Mouse (Mus musculus): ENCODE measurements at regions not wholly inside any gene's neighbourhood (a gene's known extent, or its start where the extent isn't known, plus 50 kb on each side); places are given as distances from the start of the nearest gene placed in this dataset.
"Not testable (repeated sequence)": the region's sequence is repeated elsewhere in the genome, so short reads cannot be mapped to it uniquely, and the experiment has no call there.

DNA sequence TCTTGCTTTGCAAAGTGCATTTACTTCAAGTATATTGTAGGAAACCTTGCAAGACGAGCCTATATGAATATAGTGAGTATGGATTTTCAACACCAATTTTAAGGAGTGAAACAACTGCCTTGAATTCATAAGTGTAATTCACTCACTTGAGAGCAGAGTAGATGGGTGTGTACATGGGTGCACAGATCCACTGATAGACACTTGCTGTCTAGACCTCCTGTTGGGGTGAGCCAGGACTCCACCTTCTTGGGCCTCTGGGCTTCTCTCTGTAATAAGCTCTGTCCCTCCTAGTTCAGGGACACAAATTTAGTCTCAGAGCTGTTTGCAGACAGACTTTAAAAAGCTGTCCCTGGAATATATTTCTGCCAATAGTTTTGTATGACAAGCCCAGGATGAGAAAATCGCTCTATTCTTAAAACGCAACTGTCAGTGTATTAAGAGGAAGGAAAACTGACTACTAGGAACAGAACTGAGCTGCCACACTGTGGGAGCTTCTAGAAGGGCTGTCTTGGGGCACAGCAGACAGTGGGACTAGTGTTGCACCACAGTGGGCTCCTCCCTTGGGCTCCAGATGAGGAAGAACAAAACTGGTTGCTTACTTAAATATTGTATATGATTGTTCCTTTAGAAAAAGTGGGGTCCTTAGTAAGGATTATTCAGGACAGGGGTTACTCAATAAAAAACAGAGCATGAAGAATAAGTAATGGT is 395.7 kb upstream of the Id2 start:
- no peaks in the 10 kb centered on the region for H3K36me3 ChIP-seq (ENCODE audit: insufficient read depth, low read length)
- TF ChIP-seq CTCF (IDR thresholded peaks at IDR 0.05; ENCODE audit: low read depth) = no peak
- H3K9ac ChIP-seq (replicated peaks; ENCODE audit: low read length) = no peak overlapping the region
- no peak overlapping the region for H3K4me2 ChIP-seq (ENCODE audit: low read depth, low read length)
- no peaks in the 10 kb centered on the region for H3K27me3 ChIP-seq (ENCODE audit: insufficient read depth, low read length)
- no peak overlapping the region for H3K4me3 ChIP-seq (ENCODE audit: low read length)
- H3K4me1 ChIP-seq (ENCODE audit: insufficient read depth, low read length) = no peaks in the 10 kb centered on the region
- no peak for DNase-seq (ENCODE audit: low spot score)
- WGBS = 85% methylated on average over 3 of the region's 3 CpGs
- no peak for ATAC-seq
- no peaks in the 10 kb centered on the region for H3K9me3 ChIP-seq (ENCODE audit: low read length)
- H3K27ac ChIP-seq = no peak overlapping the region

DNA sequence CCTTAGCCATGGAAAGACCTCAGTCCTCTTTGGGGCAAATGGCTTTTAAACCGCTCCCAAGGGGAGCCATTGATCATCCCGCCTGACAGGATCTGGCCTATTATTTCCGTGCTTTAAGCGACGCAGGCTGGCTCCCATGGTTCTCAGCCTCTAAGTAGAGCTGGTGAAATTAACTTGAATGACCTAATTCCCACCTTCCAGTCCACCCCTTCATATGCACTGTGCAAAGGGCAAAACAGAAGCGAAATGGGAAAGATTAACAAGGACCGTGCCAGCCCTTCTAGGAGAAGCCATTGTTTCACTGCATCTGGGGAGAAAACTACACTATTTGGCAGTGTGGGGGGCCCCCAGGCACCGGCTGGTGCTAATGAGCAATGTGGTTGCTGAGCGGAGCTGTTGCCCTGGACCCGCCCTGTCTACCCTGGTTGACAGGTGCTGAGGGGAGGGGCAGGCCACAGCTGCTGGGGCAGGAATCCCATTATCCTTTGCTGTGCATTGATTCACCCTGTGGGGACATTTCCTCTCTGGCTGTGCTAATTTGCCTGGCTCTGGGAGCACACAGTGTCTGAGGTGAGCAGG is 378.3 kb upstream of the Id2 start:
- peak; percentile 63 for DNase-seq (ENCODE audit: low spot score)
- 9% methylated on average over 10 of the region's 10 CpGs for WGBS
- Histone ChIP-seq H3K27ac (peak overlapping the region; percentile 22; the same call in 1 of the 2 replicates), H3K4me1 (ENCODE audit: insufficient read depth, low read length) (peaks cover 6% of the 10 kb centered on the region), H3K9ac (replicated peaks; ENCODE audit: low read length) (no peak overlapping the region), H3K9me3 (ENCODE audit: low read length) (no peaks in the 10 kb centered on the region), H3K36me3 (ENCODE audit: insufficient read depth, low read length) (no peaks in the 10 kb centered on the region), H3K4me3 (ENCODE audit: low read length) (no peak overlapping the region), H3K27me3 (ENCODE audit: insufficient read depth, low read length) (no peaks in the 10 kb centered on the region), H3K4me2 (ENCODE audit: low read depth, low read length) (0 out of 2 replicates have a peak overlapping the region, but pooled peaks have one; percentile 3)
- peak; percentile 86 for ATAC-seq
- TF ChIP-seq CTCF (IDR thresholded peaks at IDR 0.05; ENCODE audit: low read depth) = no peak

DNA sequence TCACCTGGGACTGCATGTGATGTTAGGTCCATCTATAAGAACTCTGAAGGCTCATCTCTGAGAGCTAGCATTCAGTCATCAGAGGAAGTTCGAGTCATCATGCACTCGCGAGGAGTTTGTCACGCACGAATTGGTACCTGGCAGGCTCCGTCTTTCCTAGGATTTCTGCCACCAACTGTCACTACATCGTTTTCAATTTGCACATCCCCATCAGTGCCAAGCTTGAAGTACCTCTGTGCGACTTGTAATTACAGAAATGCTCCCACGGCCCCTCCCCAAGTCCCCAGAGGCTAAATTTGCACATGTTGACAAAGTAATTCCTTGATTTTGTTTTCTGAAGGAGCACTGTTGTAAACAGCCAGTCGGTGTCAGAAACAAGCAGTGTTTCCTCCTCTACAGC is 372.2 kb upstream of the Id2 start:
- Histone ChIP-seq H3K27ac (no peak overlapping the region), H3K9me3 (ENCODE audit: low read length) (no peaks in the 10 kb centered on the region), H3K4me2 (ENCODE audit: low read depth, low read length) (no peak overlapping the region), H3K36me3 (ENCODE audit: insufficient read depth, low read length) (no peaks in the 10 kb centered on the region), H3K27me3 (ENCODE audit: insufficient read depth, low read length) (no peaks in the 10 kb centered on the region), H3K4me1 (ENCODE audit: insufficient read depth, low read length) (no peaks in the 10 kb centered on the region), H3K9ac (replicated peaks; ENCODE audit: low read length) (no peak overlapping the region), H3K4me3 (ENCODE audit: low read length) (no peak overlapping the region)
- TF ChIP-seq CTCF (IDR thresholded peaks at IDR 0.05; ENCODE audit: low read depth) = no peak
- DNase-seq (ENCODE audit: low spot score) (peak; percentile 64), ATAC-seq (0 out of 2 replicates have a peak, but pooled peaks have one; percentile 27)
- 47% methylated on average over 10 of the region's 10 CpGs for WGBS

DNA sequence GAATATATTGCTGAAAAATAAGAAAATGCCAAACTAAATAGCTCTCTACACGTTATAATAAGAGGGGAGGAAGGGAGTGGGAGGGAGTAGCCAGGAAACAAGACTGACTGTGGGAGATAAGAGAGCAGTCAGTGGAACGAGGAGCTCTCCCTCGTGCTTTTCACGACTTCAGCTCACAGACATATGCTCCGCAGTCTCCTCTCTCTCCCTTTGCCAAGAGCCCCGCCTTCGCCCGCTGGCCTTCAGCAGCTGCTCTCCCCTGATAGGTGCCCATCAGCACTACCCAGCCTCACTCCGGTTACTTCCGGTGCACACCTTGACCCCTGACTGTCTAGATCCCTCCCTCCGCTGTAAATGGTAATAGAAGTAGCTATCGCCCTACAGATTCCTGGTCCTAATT is 370.8 kb upstream of the Id2 start:
- TF ChIP-seq CTCF (IDR thresholded peaks at IDR 0.05; ENCODE audit: low read depth) = no peak
- Histone ChIP-seq H3K4me2 (ENCODE audit: low read depth, low read length) (no peak overlapping the region), H3K27me3 (ENCODE audit: insufficient read depth, low read length) (no peaks in the 10 kb centered on the region), H3K9ac (replicated peaks; ENCODE audit: low read length) (no peak overlapping the region), H3K36me3 (ENCODE audit: insufficient read depth, low read length) (no peaks in the 10 kb centered on the region), H3K9me3 (ENCODE audit: low read length) (no peaks in the 10 kb centered on the region), H3K27ac (no peak overlapping the region), H3K4me3 (ENCODE audit: low read length) (no peak overlapping the region), H3K4me1 (ENCODE audit: insufficient read depth, low read length) (no peaks in the 10 kb centered on the region)
- 61% methylated on average over 12 of the region's 12 CpGs for WGBS
- DNase-seq (ENCODE audit: low spot score) = peak; percentile 30
- no peak for ATAC-seq

DNA sequence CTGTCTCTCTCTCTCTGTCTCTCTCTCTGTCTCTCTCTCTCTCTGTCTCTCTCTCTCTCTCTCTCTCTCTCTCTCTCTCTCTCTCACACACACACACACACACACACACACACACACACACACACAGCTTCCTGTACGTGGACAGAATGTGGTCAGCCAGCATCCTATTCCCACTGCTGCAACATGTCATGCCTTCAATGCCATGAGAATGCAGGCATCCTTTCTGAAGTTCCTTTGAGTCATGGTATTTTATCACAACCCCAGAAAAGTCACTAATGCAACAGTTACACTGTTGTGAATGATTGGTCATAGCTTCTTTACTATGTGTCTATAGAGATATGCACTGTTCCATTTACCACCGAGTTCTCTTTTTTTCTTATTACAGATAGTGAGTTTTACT is 365.8 kb upstream of the Id2 start:
- H3K4me1 ChIP-seq (ENCODE audit: insufficient read depth, low read length); H3K4me2 ChIP-seq (ENCODE audit: low read depth, low read length); H3K36me3 ChIP-seq (ENCODE audit: insufficient read depth, low read length); ATAC-seq; H3K27me3 ChIP-seq (ENCODE audit: insufficient read depth, low read length); DNase-seq (ENCODE audit: low spot score); H3K27ac ChIP-seq; H3K9ac ChIP-seq (replicated peaks; ENCODE audit: low read length); H3K4me3 ChIP-seq (ENCODE audit: low read length); H3K9me3 ChIP-seq (ENCODE audit: low read length): not testable (repeated sequence)
- 82% methylated on average over 2 of the region's 2 CpGs for WGBS

- H3K27me3 ChIP-seq (ENCODE audit: insufficient read depth, low read length) = no peaks in the 10 kb centered on the region
- H3K27ac ChIP-seq = no peak overlapping the region
- no peak overlapping the region for H3K4me3 ChIP-seq (ENCODE audit: low read length)
- DNase-seq (ENCODE audit: low spot score) (no peak), ATAC-seq (no peak)
- H3K9me3 ChIP-seq (ENCODE audit: low read length) = no peaks in the 10 kb centered on the region
- no peaks in the 10 kb centered on the region for H3K4me1 ChIP-seq (ENCODE audit: insufficient read depth, low read length)
- TF ChIP-seq CTCF (IDR thresholded peaks at IDR 0.05; ENCODE audit: low read depth) = no peak
- 93% methylated on average over 7 of the region's 7 CpGs for whole genome bisulfite sequencing
- H3K4me2 ChIP-seq (ENCODE audit: low read depth, low read length) = no peak overlapping the region
- no peak overlapping the region for H3K9ac ChIP-seq (replicated peaks; ENCODE audit: low read length)
- H3K36me3 ChIP-seq (ENCODE audit: insufficient read depth, low read length) = no peaks in the 10 kb centered on the region
These were observed 358.5 kb upstream of the Id2 start for GRCm38 (mm10) chr12:25455281-25455989.

DNA sequence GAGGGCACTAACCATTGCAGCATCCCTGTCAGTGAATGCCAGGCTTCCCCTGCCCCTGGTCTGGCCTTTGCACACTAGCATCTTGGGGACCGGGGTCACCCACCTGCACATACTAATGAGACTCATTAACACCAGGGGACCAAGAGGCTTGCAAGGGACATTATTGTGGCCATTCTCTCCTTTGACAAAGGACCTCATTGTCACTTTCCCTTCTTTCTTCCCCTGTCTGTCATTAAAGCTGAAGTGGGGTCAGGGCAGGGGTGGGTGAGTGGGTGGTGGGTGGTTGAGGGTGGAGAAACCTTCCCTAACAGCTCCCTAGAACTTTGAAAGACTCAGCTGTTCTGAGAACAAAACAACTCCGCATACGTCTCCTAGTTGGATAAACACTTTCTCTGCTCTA is 356.4 kb upstream of the Id2 start:
- Histone ChIP-seq H3K4me1 (ENCODE audit: insufficient read depth, low read length) (no peaks in the 10 kb centered on the region), H3K4me2 (ENCODE audit: low read depth, low read length) (no peak overlapping the region), H3K27ac (no peak overlapping the region), H3K4me3 (ENCODE audit: low read length) (no peak overlapping the region), H3K9me3 (ENCODE audit: low read length) (no peaks in the 10 kb centered on the region), H3K9ac (replicated peaks; ENCODE audit: low read length) (no peak overlapping the region), H3K27me3 (ENCODE audit: insufficient read depth, low read length) (no peaks in the 10 kb centered on the region), H3K36me3 (ENCODE audit: insufficient read depth, low read length) (no peaks in the 10 kb centered on the region)
- ATAC-seq (no peak), DNase-seq (ENCODE audit: low spot score) (no peak)
- WGBS = 47% methylated on average over 3 of the region's 3 CpGs
- TF ChIP-seq CTCF (IDR thresholded peaks at IDR 0.05; ENCODE audit: low read depth) = no peak
